Mouse (Mus musculus) megakaryocyte, embryonic 14.5 days (primary cell): Measurements from ENCODE around the gene Nxn. TPM values are rescaled to one million over a fixed set of nuclear protein-coding genes. Genes with fewer than 3 reads are reported as not detected.

Experiments used
- H3K27me3 ChIP-seq: replicated peaks from 2 replicates; pipeline ENCODE3; 2012; ENCODE audit warnings: inconsistent platforms
- H3K36me3 ChIP-seq: replicated peaks from 2 replicates; pipeline ENCODE3; 2012; ENCODE audit warnings: low read length, inconsistent platforms, mixed read lengths
- H3K4me1 ChIP-seq: 2 replicates; pipeline ENCODE4 v1.6.1; 2012; ENCODE audit warnings: inconsistent platforms
- H3K4me3 ChIP-seq: replicated peaks from 2 replicates; pipeline ENCODE3; 2012; ENCODE audit warnings: moderate library complexity, mild to moderate bottlenecking, inconsistent platforms
- H3K9me3 ChIP-seq: 2 replicates; pipeline ENCODE4 v1.6.1; 2012; ENCODE audit warnings: inconsistent platforms
- FLI1 ChIP-seq: IDR thresholded peaks from 2 replicates; pipeline ENCODE4 v1.6.1; 2012; ENCODE audit warnings: low read length, inconsistent platforms, mixed read lengths
- GATA1 ChIP-seq: IDR thresholded peaks from 3 replicates; pipeline ENCODE4 v1.6.1; 2012; ENCODE audit warnings: mixed read lengths, low read length, inconsistent platforms, borderline replicate concordance
- polyA plus RNA-seq: library from polyadenylated mRNA; stranded (reverse); fragments of >175 nt; gene quantifications from 2 replicates; pipeline ENCODE4 v1.2.3, GENCODE M21; 2012; ENCODE audit warnings: low replicate concordance; ENCODE audit not compliant: insufficient read depth

The Nxn gene
- polyA plus RNA-seq, 1 experiment, result 4.1 TPM

- H3K27me3 ChIP-seq, result peaks cover 14% of the 10 kb centered on the region
- H3K36me3 ChIP-seq, result peaks cover 51% of the 10 kb centered on the region
- peak overlapping the region; percentile 21 for H3K4me3 ChIP-seq
- TF ChIP-seq FLI1 (no peak), GATA1 (no peak)
- no peaks in the 10 kb centered on the region for H3K9me3 ChIP-seq
- H3K4me1 ChIP-seq, result peaks cover 29% of the 10 kb centered on the region
Measured at GRCm38 (mm10) chr11:76261224-76261623, 137.7 kb downstream of the Nxn start.

- peaks cover 48% of the 10 kb centered on the region for H3K36me3 ChIP-seq
- H3K9me3 ChIP-seq, result no peaks in the 10 kb centered on the region
- H3K4me3 ChIP-seq, result no peak overlapping the region
- H3K27me3 ChIP-seq, result peaks cover 13% of the 10 kb centered on the region
- TF ChIP-seq GATA1, result no peak
- no peak for TF ChIP-seq FLI1
- H3K4me1 ChIP-seq, result peaks cover 27% of the 10 kb centered on the region
Measured at GRCm38 (mm10) chr11:76260208-76261050, 138.5 kb downstream of the Nxn start.

- TF ChIP-seq FLI1 (no peak), GATA1 (no peak)
- Histone ChIP-seq H3K36me3 (peaks cover 47% of the 10 kb centered on the region), H3K27me3 (peaks cover 10% of the 10 kb centered on the region), H3K4me1 (peaks cover 33% of the 10 kb centered on the region), H3K9me3 (no peaks in the 10 kb centered on the region), H3K4me3 (no peak overlapping the region)
Measured at GRCm38 (mm10) chr11:76258511-76258910, 140.4 kb downstream of the Nxn start.

GRCm38 (mm10) chr11:76257386-76257785, 141.6 kb downstream of the Nxn start:
- H3K36me3 ChIP-seq, result peaks cover 38% of the 10 kb centered on the region

GRCm38 (mm10) chr11:76256129-76256528, 142.8 kb downstream of the Nxn start:
- Histone ChIP-seq H3K27me3 (peaks cover 6% of the 10 kb centered on the region), H3K36me3 (peaks cover 39% of the 10 kb centered on the region), H3K9me3 (no peaks in the 10 kb centered on the region), H3K4me3 (no peak overlapping the region), H3K4me1 (peaks cover 18% of the 10 kb centered on the region)
- no peak for TF ChIP-seq FLI1
- no peak for TF ChIP-seq GATA1

More at GRCm38 (mm10) chr11:76257386-76257785, 141.6 kb downstream of the Nxn start:
- H3K9me3 ChIP-seq, result no peaks in the 10 kb centered on the region
- no peak for TF ChIP-seq GATA1
- no peak for TF ChIP-seq FLI1
- H3K4me3 ChIP-seq, result no peak overlapping the region
- peaks cover 7% of the 10 kb centered on the region for H3K27me3 ChIP-seq
- peaks cover 30% of the 10 kb centered on the region for H3K4me1 ChIP-seq

- Histone ChIP-seq H3K27me3 (peaks cover 3% of the 10 kb centered on the region), H3K9me3 (no peaks in the 10 kb centered on the region), H3K36me3 (peaks cover 40% of the 10 kb centered on the region), H3K4me1 (peaks cover 12% of the 10 kb centered on the region), H3K4me3 (no peak overlapping the region)
- TF ChIP-seq GATA1, result no peak
- no peak for TF ChIP-seq FLI1
Measured at GRCm38 (mm10) chr11:76255431-76256001, 143.4 kb downstream of the Nxn start.

GRCm38 (mm10) chr11:76253918-76254264, 145.0 kb downstream of the Nxn start:
- H3K36me3 ChIP-seq, result peaks cover 42% of the 10 kb centered on the region
- TF ChIP-seq GATA1 (no peak), FLI1 (no peak)
- peaks cover 10% of the 10 kb centered on the region for H3K4me1 ChIP-seq
- no peaks in the 10 kb centered on the region for H3K27me3 ChIP-seq
- H3K9me3 ChIP-seq, result no peaks in the 10 kb centered on the region
- H3K4me3 ChIP-seq, result no peak overlapping the region

- TF ChIP-seq GATA1 (no peak), FLI1 (no peak)
- Histone ChIP-seq H3K27me3 (no peaks in the 10 kb centered on the region), H3K36me3 (peaks cover 45% of the 10 kb centered on the region), H3K4me1 (peaks cover 10% of the 10 kb centered on the region), H3K4me3 (no peak overlapping the region), H3K9me3 (no peaks in the 10 kb centered on the region)
Measured at GRCm38 (mm10) chr11:76253145-76253917, 145.6 kb downstream of the Nxn start.

GRCm38 (mm10) chr11:76252036-76252435, 146.9 kb downstream of the Nxn start:
- TF ChIP-seq FLI1 (no peak), GATA1 (no peak)
- Histone ChIP-seq H3K36me3 (peaks cover 39% of the 10 kb centered on the region), H3K4me1 (peaks cover 10% of the 10 kb centered on the region)

GRCm38 (mm10) chr11:76247239-76247638, 151.7 kb downstream of the Nxn start:
- Histone ChIP-seq H3K4me1 (peaks cover 26% of the 10 kb centered on the region), H3K4me3 (no peak overlapping the region), H3K27me3 (no peaks in the 10 kb centered on the region), H3K9me3 (no peaks in the 10 kb centered on the region), H3K36me3 (peaks cover 44% of the 10 kb centered on the region)
- TF ChIP-seq GATA1 (no peak), FLI1 (no peak)

More at GRCm38 (mm10) chr11:76252036-76252435, 146.9 kb downstream of the Nxn start:
- Histone ChIP-seq H3K27me3 (no peaks in the 10 kb centered on the region), H3K9me3 (no peaks in the 10 kb centered on the region), H3K4me3 (no peak overlapping the region)
